ENCODE assay signal across 12 mouse cellular contexts in genomic region chr12:69887776-69888175, GRCm38 (mm10).
"Had no signal": no experiment of that assay in that cellular context is flagged by ENCODE, and none has a peak within 500 bp of the region (broad histone marks: within the 10 kb centered on the region; RNA-seq: fewer than 3 reads in every experiment).

No protein-coding gene starts in this region.

- ATAC-seq: intestine, embryonic 15.5 days; midbrain, embryonic 13.5 days had no signal

- DNase-seq: kidney, adult 18-20 months; kidney, postnatal 10 days; kidney, postnatal 4 days; right cerebral cortex, adult 18-20 months; right cerebral cortex, postnatal 25 days; thymus, postnatal 36 days had no signal

- H3K9me3 ChIP-seq: intestine, embryonic 15.5 days; limb, embryonic 10.5 days; lung, embryonic 15.5 days; midbrain, embryonic 13.5 days had no signal

- H3K4me3 ChIP-seq: intestine, embryonic 15.5 days; left cerebral cortex, adult 2 months; limb, embryonic 10.5 days; lung, embryonic 15.5 days; midbrain, embryonic 13.5 days had no signal

- H3K27ac ChIP-seq: intestine, embryonic 15.5 days; left cerebral cortex, adult 2 months; limb, embryonic 10.5 days; liver, embryonic 14.5 days; lung, embryonic 15.5 days; midbrain, embryonic 13.5 days had no signal

- H3K36me3 ChIP-seq: intestine, embryonic 15.5 days; lung, embryonic 15.5 days had no signal

- H3K9ac ChIP-seq: intestine, embryonic 15.5 days; liver, embryonic 14.5 days; lung, embryonic 15.5 days; midbrain, embryonic 13.5 days had no signal

- H3K27me3 ChIP-seq: intestine, embryonic 15.5 days; lung, embryonic 15.5 days; midbrain, embryonic 13.5 days had no signal

- H3K4me2 ChIP-seq: intestine, embryonic 15.5 days; lung, embryonic 15.5 days; midbrain, embryonic 13.5 days had no signal
